In the genomic region with DNA sequence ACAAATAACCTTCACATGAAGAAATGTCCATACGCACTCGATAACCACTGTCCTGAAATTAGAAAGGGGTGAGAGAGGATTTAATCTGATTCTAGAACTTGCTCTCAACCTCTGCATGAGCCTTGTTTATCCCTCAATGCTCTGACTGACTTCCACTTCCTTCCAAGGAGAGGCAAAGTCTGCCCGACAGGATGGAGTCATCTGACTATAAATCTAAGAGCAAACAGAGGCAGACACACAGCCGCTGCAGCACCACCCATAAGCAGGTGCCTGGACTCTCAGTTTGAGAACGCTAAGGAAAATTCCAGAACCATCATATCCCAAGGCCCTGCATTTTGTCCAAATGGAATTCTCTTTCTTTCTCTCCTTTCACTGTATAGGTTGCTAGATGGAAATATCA, we compare ENCODE assay signal across 25 mouse cellular contexts.
DNase-seq lines count a peak whose midpoint lies in the region; ATAC-seq and TF ChIP-seq lines count a peak whose summit lies in the region.
"Had no signal": no experiment of that assay in that cellular context is flagged by ENCODE, and none has a peak within 500 bp of the region (broad histone marks: within the 10 kb centered on the region; RNA-seq: fewer than 3 reads in every experiment).

No protein-coding gene starts in this region.

- H3K4me2 ChIP-seq in intestine, embryonic 16.5 days (ENCODE audit: low read depth, low read length) = no peak overlapping the region
- no peak overlapping the region for H3K4me2 ChIP-seq in kidney, postnatal 0 days (ENCODE audit: low read length)
- H3K4me2 ChIP-seq in stomach, embryonic 16.5 days (ENCODE audit: low read depth, low read length) = no peak overlapping the region
- H3K4me2 ChIP-seq: embryonic facial prominence, embryonic 12.5 days; heart, embryonic 15.5 days; hindbrain, embryonic 14.5 days; liver, embryonic 13.5 days; lung, embryonic 14.5 days; midbrain, embryonic 11.5 days; neural tube, embryonic 15.5 days had no signal

- H3K27ac ChIP-seq in intestine, embryonic 16.5 days (ENCODE audit: low read length) = peak overlapping the region; percentile 57
- no peak overlapping the region for H3K27ac ChIP-seq in kidney, postnatal 0 days
- H3K27ac ChIP-seq in stomach, embryonic 16.5 days (ENCODE audit: low read length) = no peak overlapping the region
- no peak overlapping the region for H3K27ac ChIP-seq in thymus, adult 2 months (ENCODE audit: control insufficient read depth, insufficient read depth, low read length)
- H3K27ac ChIP-seq: embryonic facial prominence, embryonic 12.5 days; heart, embryonic 15.5 days; hindbrain, embryonic 14.5 days; liver, embryonic 13.5 days; neural tube, embryonic 15.5 days had no signal

- WGBS in intestine, embryonic 16.5 days = 34% methylated on average over 5 of the region's 5 CpGs
- WGBS in kidney, postnatal 0 days = 41% methylated on average over 5 of the region's 5 CpGs
- WGBS in stomach, embryonic 16.5 days = 45% methylated on average over 5 of the region's 5 CpGs
- 61% methylated on average over 5 of the region's 5 CpGs for WGBS in thymus, adult 2 months

- TF ChIP-seq POLR2A in thymus, adult 2 months (IDR thresholded peaks at IDR 0.05; ENCODE audit: control insufficient read depth, extremely low read depth, insufficient read depth, low read length, poor library complexity) = no peak

- TF ChIP-seq CTCF in kidney, postnatal 0 days (IDR thresholded peaks at IDR 0.05; ENCODE audit: low read depth) = no peak
- TF ChIP-seq CTCF in thymus, adult 2 months (IDR thresholded peaks at IDR 0.05; ENCODE audit: borderline replicate concordance, control insufficient read depth, extremely low read depth, insufficient read depth, low read length, poor library complexity) = no peak

- peak; percentile 84 for ATAC-seq in intestine, embryonic 16.5 days
- ATAC-seq in kidney, postnatal 0 days (replicated peaks; ENCODE audit: low FRiP score, low read depth) = no peak
- peak; percentile 53; the same call in 1 of the 2 replicates for ATAC-seq in stomach, embryonic 16.5 days (ENCODE audit: insufficient read depth, low FRiP score)
- ATAC-seq: inflammation-experienced regulatory T-cells, adult 6 months; Patski had no signal

- H3K4me3 ChIP-seq in intestine, embryonic 16.5 days (ENCODE audit: low read length) = no peak overlapping the region
- no peak overlapping the region for H3K4me3 ChIP-seq in kidney, postnatal 0 days (replicated peaks; ENCODE audit: low read depth, low read length)
- H3K4me3 ChIP-seq in stomach, embryonic 16.5 days (replicated peaks; ENCODE audit: low read length) = no peak overlapping the region
- H3K4me3 ChIP-seq in thymus, adult 2 months (ENCODE audit: control insufficient read depth, insufficient read depth, low read length) = no peak overlapping the region
- H3K4me3 ChIP-seq: embryonic facial prominence, embryonic 12.5 days; heart, embryonic 15.5 days; liver, embryonic 13.5 days; neural tube, embryonic 15.5 days had no signal

- peaks cover 2% of the 10 kb centered on the region; the same call in 1 of the 2 replicates for H3K4me1 ChIP-seq in intestine, embryonic 16.5 days (ENCODE audit: control insufficient read depth, insufficient read depth, low read length)
- no peaks in the 10 kb centered on the region for H3K4me1 ChIP-seq in kidney, postnatal 0 days (replicated peaks; ENCODE audit: insufficient read depth, low read length)
- H3K4me1 ChIP-seq in stomach, embryonic 16.5 days (ENCODE audit: control insufficient read depth, insufficient read depth, low read length) = no peaks in the 10 kb centered on the region
- H3K4me1 ChIP-seq in thymus, adult 2 months (replicated peaks; ENCODE audit: control insufficient read depth, insufficient read depth, low read length) = no peaks in the 10 kb centered on the region; the same call in 1 of the 2 replicates
- H3K4me1 ChIP-seq: embryonic facial prominence, embryonic 12.5 days; heart, embryonic 15.5 days; liver, embryonic 13.5 days; neural tube, embryonic 15.5 days had no signal

- no peaks in the 10 kb centered on the region for H3K36me3 ChIP-seq in intestine, embryonic 16.5 days (ENCODE audit: control insufficient read depth, insufficient read depth, low read length)
- H3K36me3 ChIP-seq in kidney, postnatal 0 days (ENCODE audit: insufficient read depth, low read length) = no peaks in the 10 kb centered on the region
- H3K36me3 ChIP-seq in stomach, embryonic 16.5 days (ENCODE audit: control insufficient read depth, insufficient read depth, low read length) = no peaks in the 10 kb centered on the region
- H3K36me3 ChIP-seq in thymus, adult 2 months (ENCODE audit: control insufficient read depth, insufficient read depth, low read length) = no peaks in the 10 kb centered on the region
- H3K36me3 ChIP-seq: embryonic facial prominence, embryonic 12.5 days; G1E; heart, embryonic 15.5 days; liver, embryonic 13.5 days; neural tube, embryonic 15.5 days had no signal

- H3K27me3 ChIP-seq in intestine, embryonic 16.5 days (replicated peaks; ENCODE audit: control insufficient read depth, insufficient read depth, low read length) = no peaks in the 10 kb centered on the region
- no peaks in the 10 kb centered on the region for H3K27me3 ChIP-seq in kidney, postnatal 0 days (ENCODE audit: insufficient read depth, low read length)
- no peaks in the 10 kb centered on the region for H3K27me3 ChIP-seq in stomach, embryonic 16.5 days (ENCODE audit: control insufficient read depth, insufficient read depth, low read length)
- H3K27me3 ChIP-seq in thymus, adult 2 months (ENCODE audit: control insufficient read depth, insufficient read depth, low read length) = no peaks in the 10 kb centered on the region
- H3K27me3 ChIP-seq: CH12.LX; embryonic facial prominence, embryonic 12.5 days; liver, embryonic 13.5 days; neural tube, embryonic 15.5 days had no signal

- no peak overlapping the region for H3K9ac ChIP-seq in intestine, embryonic 16.5 days (ENCODE audit: low read depth, low read length)
- H3K9ac ChIP-seq in kidney, postnatal 0 days (ENCODE audit: low read depth, low read length) = no peak overlapping the region
- no peak overlapping the region for H3K9ac ChIP-seq in stomach, embryonic 16.5 days (ENCODE audit: low read length)
- H3K9ac ChIP-seq: embryonic facial prominence, embryonic 12.5 days; heart, embryonic 15.5 days; hindbrain, embryonic 14.5 days; liver, embryonic 13.5 days; lung, embryonic 14.5 days; neural tube, embryonic 15.5 days had no signal

- no peaks in the 10 kb centered on the region for H3K9me3 ChIP-seq in intestine, embryonic 16.5 days (ENCODE audit: control insufficient read depth, low read length)
- H3K9me3 ChIP-seq in kidney, postnatal 0 days (replicated peaks; ENCODE audit: low read length) = no peaks in the 10 kb centered on the region
- H3K9me3 ChIP-seq in stomach, embryonic 16.5 days (replicated peaks; ENCODE audit: control insufficient read depth, low read length) = no peaks in the 10 kb centered on the region
- H3K9me3 ChIP-seq: embryonic facial prominence, embryonic 12.5 days; heart, embryonic 15.5 days; liver, embryonic 13.5 days; neural tube, embryonic 15.5 days had no signal

- peak; percentile 16 for DNase-seq in kidney, adult 9 months
- DNase-seq in kidney, adult 18-20 months = no peak
- peak; percentile 27 for DNase-seq in kidney, postnatal 0 days (ENCODE audit: low spot score)
- DNase-seq in thymus, adult 2 months = no peak
- DNase-seq in gastrocnemius, postnatal 4 days (ENCODE audit: low spot score in 2 of 2) = no peak
- DNase-seq: adrenal gland, adult 2 months; B cell, adult 2 months; cerebellum, adult 11 months; cerebellum, postnatal 10 days; gastrocnemius, postnatal 36 days; heart, postnatal 4 days; liver, embryonic 13.5 days; lung, embryonic 14.5 days; right cerebral cortex, adult 18-20 months had no signal

Comparison
In these comparisons a context has a peak if more than half of its experiments do, and no peak if none do; other contexts are left out.
1. DNase-seq: peak in kidney, adult 9 months (single experiment) and kidney, postnatal 0 days (single experiment); none in kidney, adult 18-20 months (single experiment), thymus, adult 2 months (single experiment) and gastrocnemius, postnatal 4 days (0 of 2).